Mouse (Mus musculus) natural killer cell, adult 2 months (primary cell): ENCODE measurements around the gene Dnah6.

Source experiments
- DNase-seq, 2 experiments: peaks; one replicate each; pipeline ENCODE4 v3.0.0; 2022; ENCODE audit warnings: low spot score in 2 of 2

Dnah6 gene

DNA sequence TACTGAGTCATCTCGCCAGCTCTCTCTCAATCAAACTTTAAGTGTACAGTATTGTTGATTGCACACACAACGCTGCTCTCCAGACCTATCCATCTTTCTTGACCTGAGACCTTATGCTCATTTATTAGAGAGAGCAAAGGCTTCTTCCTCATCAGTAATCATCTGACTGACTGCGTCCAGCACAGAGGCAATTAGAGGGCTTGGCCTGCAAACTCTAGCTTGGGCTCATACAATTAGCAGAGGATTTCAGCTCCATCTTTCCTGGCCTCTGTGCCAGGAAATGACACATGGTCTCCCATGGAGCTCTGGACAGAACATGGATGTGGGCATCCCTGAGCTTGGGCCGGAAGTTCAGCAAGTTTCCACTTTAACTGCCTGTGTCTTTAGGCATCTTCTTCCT lies 193.6 kb downstream of the Dnah6 start:
- DNase-seq = no peak

DNA sequence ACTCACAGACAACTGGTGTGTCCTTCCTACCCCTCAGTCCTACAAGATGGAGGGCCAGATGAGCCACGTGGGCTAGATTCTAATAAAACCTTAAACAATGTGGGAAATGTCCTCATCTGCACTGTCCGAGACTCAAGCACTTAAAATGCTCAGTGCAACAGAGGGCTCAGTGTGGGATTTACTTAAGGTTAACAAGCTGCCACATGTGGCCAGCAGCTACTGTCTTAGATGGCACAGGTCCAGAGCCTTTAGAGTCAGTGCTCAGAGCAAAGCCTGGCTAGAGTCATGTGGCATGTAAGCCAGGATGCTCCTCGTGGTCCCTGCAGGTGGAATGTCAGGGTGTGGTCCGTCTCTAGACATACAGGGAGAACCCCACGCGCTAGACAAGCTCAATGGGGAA lies 194.6 kb downstream of the Dnah6 start:
- DNase-seq = no peak

DNA sequence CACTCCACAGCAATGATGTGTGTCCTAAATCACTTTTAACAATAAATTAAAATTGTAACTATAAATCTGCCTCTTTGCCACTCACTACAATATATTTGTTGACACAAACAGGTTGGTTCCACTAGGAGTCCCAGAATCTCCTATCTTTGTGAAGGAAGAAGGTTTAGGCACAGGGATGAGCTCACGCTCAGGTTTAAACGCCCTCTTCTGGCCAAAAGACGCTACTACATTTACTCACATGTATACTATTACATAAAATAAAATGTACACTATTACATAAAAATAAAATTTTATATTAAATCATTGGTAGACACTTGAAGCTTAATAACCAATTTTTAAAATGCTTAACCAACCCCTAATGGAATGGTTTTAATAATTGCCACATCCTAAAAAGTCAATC lies 201.4 kb downstream of the Dnah6 start:
- peak in 1 of 2 experiments; percentile 21 for DNase-seq

GRCm38 (mm10) chr6:73018725-73019280 lies 202.6 kb downstream of the Dnah6 start:
- no peak for DNase-seq

DNA sequence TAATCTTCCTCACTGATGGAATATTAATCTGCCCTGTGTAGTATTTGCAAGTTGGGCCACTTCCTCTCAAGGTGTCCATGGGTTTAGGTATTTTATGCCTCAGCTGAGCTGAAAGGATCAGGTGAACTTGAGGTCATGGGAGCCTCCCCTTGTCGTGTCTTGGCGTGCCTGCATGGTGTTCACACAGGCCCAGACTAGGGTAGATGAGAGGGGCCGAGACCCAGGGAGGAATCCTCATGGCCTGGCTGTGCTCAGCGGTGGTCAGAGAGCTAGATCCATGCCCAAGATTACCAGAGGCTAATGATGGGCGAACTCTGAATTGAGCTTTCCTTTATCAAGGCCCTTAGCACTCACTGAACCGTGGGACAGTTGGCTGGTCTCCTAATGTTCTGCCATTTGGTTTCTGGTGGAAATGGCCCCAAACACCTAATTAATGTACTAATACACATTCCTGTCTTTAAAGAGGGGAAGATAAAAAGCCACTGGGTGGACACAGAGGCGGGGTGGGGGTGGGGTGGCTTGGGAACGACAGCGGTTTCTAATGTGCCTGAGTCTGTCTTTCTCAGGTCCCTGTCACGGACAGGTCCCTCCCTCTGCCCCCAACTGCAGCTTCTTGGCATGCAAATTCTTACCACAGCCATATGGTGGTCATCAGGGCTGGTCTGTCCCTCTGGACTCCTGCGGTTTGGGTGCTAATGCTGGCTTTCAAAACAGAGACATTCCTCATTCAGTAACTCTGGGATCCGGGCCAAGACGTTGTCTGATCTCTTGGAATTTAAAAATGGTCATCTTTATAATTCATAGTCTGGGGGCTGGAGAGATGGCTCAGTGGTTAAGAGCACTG lies 206.9 kb downstream of the Dnah6 start:
- DNase-seq = no peak

DNA sequence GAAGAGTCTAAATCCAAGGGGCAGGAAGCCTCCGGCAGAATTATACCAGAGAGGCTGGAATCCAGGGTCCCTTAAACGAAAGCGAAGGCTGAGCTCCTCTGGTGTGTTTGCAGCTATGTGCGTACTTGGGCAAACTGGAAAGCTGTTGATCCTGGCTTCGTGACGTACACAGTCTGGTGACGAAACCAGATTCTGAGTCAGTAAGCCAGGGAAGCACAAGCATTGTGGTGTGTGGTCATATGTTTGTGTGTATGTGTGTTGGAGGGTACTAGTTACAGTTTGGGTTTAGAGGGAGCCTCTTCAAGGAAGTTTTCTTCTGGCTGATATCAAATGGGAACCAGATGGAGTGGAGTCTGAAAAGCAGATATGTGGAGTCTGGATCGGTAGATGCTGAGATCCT lies 208.5 kb downstream of the Dnah6 start:
- no peak for DNase-seq

GRCm38 (mm10) chr6:73011827-73012226 lies 209.6 kb downstream of the Dnah6 start:
- DNase-seq = no peak

GRCm38 (mm10) chr6:73010073-73010472 lies 211.4 kb downstream of the Dnah6 start:
- peak; percentile 54 to 69 for DNase-seq

DNA sequence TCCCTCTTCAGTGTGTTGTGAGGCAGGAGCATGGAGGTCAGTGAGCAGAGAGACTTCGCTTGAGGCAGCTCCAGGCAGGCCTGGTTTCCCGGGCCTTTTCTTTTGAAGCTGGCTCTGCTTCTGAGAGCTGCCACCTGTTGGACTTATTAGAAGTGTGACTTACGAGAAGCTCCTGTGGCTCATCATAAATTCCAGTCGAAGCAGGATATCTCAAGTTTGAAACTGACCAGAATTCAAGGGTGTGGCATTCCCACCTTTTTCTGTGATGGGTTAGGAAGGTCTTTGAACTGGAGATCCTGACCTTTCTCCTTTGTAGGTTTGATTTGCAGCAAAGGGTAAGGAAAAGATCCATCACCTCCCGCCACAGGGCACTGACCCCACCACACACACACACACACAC lies 217.8 kb downstream of the Dnah6 start:
- no peak for DNase-seq

DNA sequence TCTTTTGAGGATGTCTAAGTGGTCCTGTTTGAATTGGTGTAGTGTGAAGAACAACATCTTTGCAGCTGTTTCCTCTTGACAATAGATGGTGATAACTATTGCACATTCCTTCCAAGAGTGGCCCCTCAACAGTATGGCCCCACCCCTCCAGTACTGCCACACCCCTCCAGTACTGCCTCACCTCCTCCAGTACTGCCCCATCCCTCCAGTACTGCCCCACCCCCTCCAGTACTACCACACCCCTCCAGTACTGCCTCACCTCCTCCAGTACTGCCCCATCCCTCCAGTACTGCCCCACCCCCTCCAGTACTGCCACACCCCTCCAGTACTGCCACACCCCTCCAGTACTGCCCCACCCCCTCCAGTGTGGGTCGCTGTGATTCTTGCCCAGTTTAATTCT lies 219.1 kb downstream of the Dnah6 start:
- no peak for DNase-seq

- DNase-seq = no peak
Measured at GRCm38 (mm10) chr6:72998809-72999208, 222.6 kb downstream of the Dnah6 start.

DNA sequence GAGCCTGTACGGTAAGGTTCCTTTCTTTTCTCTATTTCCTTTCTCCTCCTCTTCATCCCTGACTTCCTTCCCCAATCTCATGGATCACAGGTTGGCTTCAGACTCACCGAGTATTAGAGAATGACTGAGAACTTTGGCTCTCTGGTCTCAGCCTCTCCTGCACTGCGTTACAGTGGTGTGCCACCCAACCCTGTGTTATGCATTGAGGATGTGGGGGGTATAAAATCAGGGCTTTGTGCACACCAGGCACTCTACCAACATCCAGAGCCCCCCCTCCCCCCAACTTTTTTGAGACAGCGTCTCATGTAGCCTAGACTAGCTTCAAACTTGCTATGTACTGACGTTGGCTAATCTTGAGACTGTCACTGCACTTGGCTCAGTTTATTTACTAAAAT lies 227.8 kb downstream of the Dnah6 start:
- DNase-seq = no peak

DNA sequence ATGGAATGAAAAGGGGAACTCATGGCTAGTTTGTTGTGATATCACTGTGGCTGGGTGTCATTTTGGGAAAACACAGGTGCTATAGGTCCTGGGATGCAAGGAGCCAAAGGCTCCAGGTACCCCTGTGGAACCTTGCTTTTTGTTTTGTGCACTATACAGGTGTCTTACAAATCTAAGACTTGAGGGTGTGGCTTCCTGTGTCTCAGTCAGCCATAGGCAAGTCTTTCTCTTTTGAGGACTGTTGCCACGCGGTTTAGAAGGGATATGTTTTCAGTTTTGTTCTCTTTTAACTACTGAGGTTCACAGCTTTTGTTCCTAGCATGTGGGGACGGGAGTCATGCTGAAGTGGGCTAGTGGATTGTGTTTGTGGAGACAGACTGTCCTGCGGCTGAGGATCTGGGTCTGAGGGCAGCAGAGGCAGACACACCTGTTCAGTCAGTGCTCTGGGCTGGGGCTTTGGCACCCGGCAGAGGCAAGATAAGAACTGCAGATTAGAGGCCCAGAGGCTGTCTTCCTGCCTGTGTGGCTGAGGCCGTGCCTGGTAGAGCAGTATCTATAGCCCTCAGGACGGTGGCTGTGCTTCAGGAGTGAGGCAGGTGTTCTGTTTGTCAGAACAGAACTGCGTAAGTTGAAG lies 228.3 kb downstream of the Dnah6 start:
- peak; percentile 36 to 53 for DNase-seq

- DNase-seq = peak; percentile 19 to 21
Measured at GRCm38 (mm10) chr6:72990206-72990605, 231.2 kb downstream of the Dnah6 start.

- no peak for DNase-seq
Measured at GRCm38 (mm10) chr6:72989028-72989736, 232.3 kb downstream of the Dnah6 start.

GRCm38 (mm10) chr6:72982506-72982905 lies 238.9 kb downstream of the Dnah6 start:
- no peak for DNase-seq

- no peak for DNase-seq
Measured at GRCm38 (mm10) chr6:72981851-72982250, 239.6 kb downstream of the Dnah6 start.

DNA sequence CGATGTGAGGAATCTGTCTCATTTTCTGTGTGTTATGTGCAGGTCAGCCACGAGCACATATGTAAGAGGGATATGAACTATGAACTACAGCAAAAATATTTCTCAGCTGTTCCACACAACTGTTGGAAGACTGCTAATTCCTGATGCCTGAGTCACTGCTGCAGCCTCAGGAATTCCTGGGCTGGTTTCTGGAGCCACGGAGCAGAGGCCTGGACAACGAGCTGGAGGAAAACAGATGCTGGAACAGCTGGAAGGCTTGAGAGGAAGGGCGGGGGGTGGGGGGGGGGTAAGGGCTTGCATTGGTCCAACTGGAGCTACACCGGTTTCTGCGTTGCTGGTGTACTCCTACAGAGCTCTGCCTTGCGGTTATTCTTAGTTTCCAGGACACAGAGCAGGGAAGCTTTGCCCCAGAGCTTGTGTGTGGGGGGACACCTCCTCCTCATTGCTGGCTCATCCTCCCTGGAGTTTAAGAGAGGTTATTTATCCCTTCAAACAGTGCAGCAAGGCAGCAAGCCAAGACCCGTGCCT lies 240.3 kb downstream of the Dnah6 start:
- no peak for DNase-seq

DNA sequence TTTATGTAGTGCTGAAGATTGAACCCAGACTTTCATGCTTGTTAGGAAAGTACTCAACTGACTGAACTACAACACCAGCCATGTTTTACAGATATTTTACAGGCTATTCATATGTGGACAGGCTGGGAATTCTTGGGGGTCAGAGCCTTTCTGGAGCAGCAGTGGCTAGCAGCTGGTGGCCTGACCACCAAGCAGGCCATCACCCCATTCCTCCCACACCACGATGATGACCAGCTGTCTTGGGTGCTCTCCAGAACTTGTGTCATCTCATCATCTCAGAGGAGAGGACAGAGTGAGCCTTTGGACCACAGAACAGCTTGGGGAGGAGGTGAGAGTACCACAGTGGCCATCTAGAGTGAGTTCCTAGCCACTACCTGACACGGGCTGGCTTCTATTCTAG lies 244.6 kb downstream of the Dnah6 start:
- DNase-seq = no peak

DNA sequence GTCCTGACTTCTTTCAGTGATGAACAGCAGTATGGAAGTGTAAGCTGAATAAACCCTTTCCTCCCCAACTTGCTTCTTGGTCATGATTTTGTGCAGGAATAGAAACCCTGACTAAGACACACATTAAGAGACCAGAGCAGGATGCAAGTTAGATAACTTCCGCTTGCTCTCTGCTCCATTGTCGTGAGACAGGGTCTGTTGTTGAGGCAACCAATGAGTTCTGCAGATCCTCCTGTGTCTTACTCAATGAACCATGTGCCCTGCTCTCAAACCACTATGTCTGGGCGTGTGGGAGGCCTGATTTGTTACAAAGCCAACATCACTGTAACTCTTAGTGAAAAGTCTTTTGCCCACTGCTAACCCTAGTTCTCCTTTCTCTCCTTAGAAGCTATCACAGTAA lies 250.4 kb downstream of the Dnah6 start:
- no peak for DNase-seq

DNA sequence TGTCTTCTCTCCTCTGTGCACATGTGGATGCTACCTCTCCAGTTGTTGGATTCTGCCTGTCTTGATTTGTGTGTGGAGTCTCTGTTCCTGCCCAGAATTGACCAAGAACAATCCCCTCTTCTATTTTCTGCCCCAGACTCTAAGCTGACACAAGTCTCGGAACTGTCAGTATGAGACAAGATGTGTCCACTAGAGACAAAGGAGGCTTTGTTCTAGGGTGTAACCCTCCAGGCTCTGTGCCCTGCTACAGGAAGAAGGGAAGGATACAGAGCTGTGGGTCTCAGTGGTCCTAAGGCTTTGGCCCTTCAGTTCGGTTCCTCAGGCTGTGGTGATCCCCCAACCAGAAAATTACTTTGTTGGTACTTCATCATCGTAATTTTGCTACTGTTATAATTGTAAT lies 251.7 kb downstream of the Dnah6 start:
- DNase-seq = no peak
